ENCODE assay signal across 20 mouse cellular contexts in genomic region chr12:71621542-71621941, GRCm38 (mm10).
A peak's percentile ranks its signal among the peaks of the same experiment; 100 is the strongest.
DNase-seq lines count a peak whose midpoint lies in the region; ATAC-seq and TF ChIP-seq lines count a peak whose summit lies in the region.
"Had no signal": no experiment of that assay in that cellular context is flagged by ENCODE, and none has a peak within 500 bp of the region (broad histone marks: within the 10 kb centered on the region; RNA-seq: fewer than 3 reads in every experiment).

No protein-coding gene starts in this region.

- no peak for ATAC-seq in midbrain, embryonic 11.5 days (ENCODE audit: low FRiP score)
- ATAC-seq in midbrain, postnatal 0 days (ENCODE audit: low FRiP score), result no peak
- ATAC-seq: forebrain, embryonic 13.5 days; forebrain, embryonic 15.5 days had no signal

- no peaks in the 10 kb centered on the region for H3K4me1 ChIP-seq in kidney, adult 2 months (ENCODE audit: control insufficient read depth, insufficient read depth, low read length)
- H3K4me1 ChIP-seq in midbrain, embryonic 11.5 days (ENCODE audit: control insufficient read depth, insufficient read depth, low read length), result peaks cover 3% of the 10 kb centered on the region; the same call in 1 of the 2 replicates
- H3K4me1 ChIP-seq in midbrain, postnatal 0 days (ENCODE audit: insufficient read depth, low read length), result no peaks in the 10 kb centered on the region

- H3K27me3 ChIP-seq in kidney, adult 2 months (replicated peaks; ENCODE audit: control insufficient read depth, insufficient read depth, low read length), result no peaks in the 10 kb centered on the region
- no peaks in the 10 kb centered on the region for H3K27me3 ChIP-seq in midbrain, embryonic 11.5 days (ENCODE audit: control insufficient read depth, insufficient read depth, low read length)
- H3K27me3 ChIP-seq in midbrain, postnatal 0 days (ENCODE audit: insufficient read depth, low read length), result no peaks in the 10 kb centered on the region
- no peaks in the 10 kb centered on the region for H3K27me3 ChIP-seq in myocyte (ENCODE audit: control insufficient read depth, insufficient read depth, insufficient read length)
- H3K27me3 ChIP-seq: embryonic facial prominence, embryonic 12.5 days; forebrain, embryonic 13.5 days; forebrain, embryonic 15.5 days had no signal

- DNase-seq in kidney, adult 2 months, result peak; percentile 9
- DNase-seq in kidney, postnatal 10 days, result no peak
- peak; percentile 35 for DNase-seq in midbrain, embryonic 11.5 days (ENCODE audit: low spot score, missing footprints)
- DNase-seq in midbrain, postnatal 0 days (ENCODE audit: low spot score), result no peak
- no peak for DNase-seq in embryo, embryonic 9.5 days (ENCODE audit: extremely low spot score)
- DNase-seq: adrenal gland, adult 2 months; adrenal gland, postnatal 10 days; adrenal gland, postnatal 25 days; cerebellum, adult 11 months; cerebellum, adult 18-20 months; cerebellum, adult 8-10 months; cerebellum, adult 9-11 months; cerebellum, postnatal 14 days; cerebellum, postnatal 36 days; embryo, embryonic 11 days had no signal

- TF ChIP-seq CTCF in kidney, adult 2 months (conservative IDR thresholded peaks at IDR 0.05; ENCODE audit: insufficient read depth, insufficient read length, low read depth, low read length), result no peak
- TF ChIP-seq CTCF in midbrain, postnatal 0 days (IDR thresholded peaks at IDR 0.05), result no peak

- H3K79me2 ChIP-seq in myocyte (ENCODE audit: control insufficient read depth, insufficient read depth), result no peaks in the 10 kb centered on the region

- no peaks in the 10 kb centered on the region for H3K36me3 ChIP-seq in kidney, adult 2 months (ENCODE audit: control insufficient read depth, insufficient read depth, low read length)
- H3K36me3 ChIP-seq in midbrain, embryonic 11.5 days (ENCODE audit: control insufficient read depth, insufficient read depth, low read length), result no peaks in the 10 kb centered on the region
- no peaks in the 10 kb centered on the region for H3K36me3 ChIP-seq in midbrain, postnatal 0 days (ENCODE audit: insufficient read depth, low read length)
- no peaks in the 10 kb centered on the region for H3K36me3 ChIP-seq in myocyte (ENCODE audit: control insufficient read depth, insufficient read depth)
- H3K36me3 ChIP-seq: embryonic facial prominence, embryonic 10.5 days; embryonic facial prominence, embryonic 12.5 days; forebrain, embryonic 15.5 days had no signal

- WGBS in kidney, adult 2 months, result 33% methylated on average over 4 of the region's 4 CpGs
- WGBS in midbrain, embryonic 11.5 days, result 65% methylated on average over 4 of the region's 4 CpGs
- 71% methylated on average over 4 of the region's 4 CpGs for WGBS in midbrain, postnatal 0 days

- no peaks in the 10 kb centered on the region for H3K9me3 ChIP-seq in midbrain, embryonic 11.5 days (ENCODE audit: control insufficient read depth, low read length)
- no peaks in the 10 kb centered on the region for H3K9me3 ChIP-seq in midbrain, postnatal 0 days (ENCODE audit: low read length)
- H3K9me3 ChIP-seq: embryonic facial prominence, embryonic 10.5 days; embryonic facial prominence, embryonic 12.5 days; forebrain, embryonic 13.5 days; forebrain, embryonic 15.5 days had no signal

- TF ChIP-seq POLR2A in kidney, adult 2 months (IDR thresholded peaks at IDR 0.05; ENCODE audit: low read depth, low read length), result no peak
- no peak for TF ChIP-seq POLR2A in myocyte (IDR thresholded peaks at IDR 0.05; ENCODE audit: insufficient read length, low read depth)

- H3K4me2 ChIP-seq in midbrain, embryonic 11.5 days, result no peak overlapping the region
- no peak overlapping the region for H3K4me2 ChIP-seq in midbrain, postnatal 0 days (ENCODE audit: low read depth, low read length, poor library complexity, severe bottlenecking)
- no peak overlapping the region for H3K4me2 ChIP-seq in myocyte (ENCODE audit: low read depth)
- H3K4me2 ChIP-seq: embryonic facial prominence, embryonic 12.5 days; forebrain, embryonic 13.5 days; forebrain, embryonic 15.5 days had no signal

- H3ac ChIP-seq in myocyte (ENCODE audit: control insufficient read depth, insufficient read length), result no peak overlapping the region

- no peak overlapping the region for H3K9ac ChIP-seq in midbrain, embryonic 11.5 days (ENCODE audit: low read length)
- no peak overlapping the region for H3K9ac ChIP-seq in midbrain, postnatal 0 days (replicated peaks; ENCODE audit: low read length, poor library complexity, severe bottlenecking)
- H3K9ac ChIP-seq: embryonic facial prominence, embryonic 12.5 days; forebrain, embryonic 13.5 days; forebrain, embryonic 15.5 days had no signal

- no peak overlapping the region for H3K4me3 ChIP-seq in kidney, adult 2 months (ENCODE audit: insufficient read depth, low read depth, low read length)
- H3K4me3 ChIP-seq in midbrain, embryonic 11.5 days (ENCODE audit: low read depth, low read length), result no peak overlapping the region
- H3K4me3 ChIP-seq in midbrain, postnatal 0 days (ENCODE audit: low read depth, low read length), result no peak overlapping the region
- H3K4me3 ChIP-seq in myocyte, result no peak overlapping the region
- H3K4me3 ChIP-seq: embryonic facial prominence, embryonic 10.5 days; embryonic facial prominence, embryonic 12.5 days; forebrain, embryonic 13.5 days; forebrain, embryonic 15.5 days had no signal

- no peak overlapping the region for H3K27ac ChIP-seq in kidney, adult 2 months (ENCODE audit: insufficient read depth, low read depth, low read length)
- H3K27ac ChIP-seq in midbrain, embryonic 11.5 days (ENCODE audit: low read depth, low read length), result no peak overlapping the region
- no peak overlapping the region for H3K27ac ChIP-seq in midbrain, postnatal 0 days (ENCODE audit: low read depth, low read length)
- H3K27ac ChIP-seq: embryonic facial prominence, embryonic 10.5 days; embryonic facial prominence, embryonic 12.5 days; forebrain, embryonic 13.5 days; forebrain, embryonic 15.5 days had no signal

TF ChIP-seq in myocyte, 11 proteins besides CTCF, POLR2A, EP300 and RAD21:
- TF ChIP-seq MYOD1 (IDR thresholded peaks at IDR 0.05; ENCODE audit: control insufficient read depth in 1 of 3, insufficient read length in 2 of 3, low read depth in 2 of 3) (peak in 2 of 3 experiments; percentile 69 to 79), SRF (IDR thresholded peaks at IDR 0.05; ENCODE audit: control insufficient read depth, insufficient read length, low read depth) (no peak), TCF3 (IDR thresholded peaks at IDR 0.05; ENCODE audit: insufficient read length, low read depth) (no peak), CEBPB (IDR thresholded peaks at IDR 0.05; ENCODE audit: insufficient read depth, poor library complexity, severe bottlenecking) (no peak), REST (IDR thresholded peaks at IDR 0.05; ENCODE audit: insufficient read depth, insufficient read length) (no peak), MAX (IDR thresholded peaks at IDR 0.05; ENCODE audit: low read depth) (no peak), MYOG (IDR thresholded peaks at IDR 0.05; ENCODE audit: control insufficient read depth in 1 of 3, insufficient read depth in 1 of 3, insufficient read length in 2 of 3, low read depth in 2 of 3) (no peak), USF1 (IDR thresholded peaks at IDR 0.05; ENCODE audit: low read depth) (no peak)

Comparison
In these comparisons a context has a peak if more than half of its experiments do, and no peak if none do; other contexts are left out.
1. DNase-seq: peak in kidney, adult 2 months (single experiment) and midbrain, embryonic 11.5 days (single experiment); none in kidney, postnatal 10 days (single experiment), midbrain, postnatal 0 days (single experiment) and embryo, embryonic 9.5 days (single experiment).